Mouse (Mus musculus) heart, adult 2 months (tissue): ENCODE data around the gene Sorl1.

Experiments
- CTCF ChIP-seq: fragments of 200-600 bp; IDR thresholded peaks from 2 replicates; pipeline ENCODE4 v1.8.1; 2022; ENCODE audit warnings: antibody characterized with exemption, mild to moderate bottlenecking, moderate library complexity
- EP300 ChIP-seq: fragments of 200-500 bp; IDR thresholded peaks from 2 replicates; pipeline ENCODE4 v1.6.1; 2011; ENCODE audit warnings: low read depth, low read length, control low read depth; ENCODE audit not compliant: insufficient read depth
- POLR2A ChIP-seq: fragments of 200-500 bp; IDR thresholded peaks from 2 replicates; pipeline ENCODE4 v1.6.1; 2011; ENCODE audit warnings: mild to moderate bottlenecking, low read depth, low read length, control low read depth; ENCODE audit not compliant: insufficient read depth

- TF ChIP-seq CTCF = no peak
- no peak for TF ChIP-seq POLR2A
- TF ChIP-seq EP300 = no peak
Measured at GRCm38 (mm10) chr9:41978366-41978765, 145.7 kb downstream of the Sorl1 start.
